Mouse (Mus musculus) liver, adult 2 months (tissue): ENCODE measurements around the gene Sec11a. TPM values are rescaled to one million over a fixed set of nuclear protein-coding genes. Genes with fewer than 3 reads are reported as not detected.
A peak's percentile ranks its signal among the peaks of the same experiment; 100 is the strongest.

ENCODE experiments used
- DNase-seq: peaks from one replicate; pipeline ENCODE4 v3.0.0-alpha.2; 2011; ENCODE audit warnings: low read depth, low spot score; ENCODE audit errors: extremely low read depth
- H3K27ac ChIP-seq: fragments of 200-500 bp; replicated peaks from 2 replicates; pipeline ENCODE4 v1.5.1; 2012; ENCODE audit warnings: low read depth, mild to moderate bottlenecking, control low read depth, inconsistent platforms, low read length; ENCODE audit not compliant: insufficient read depth
- H3K27me3 ChIP-seq: fragments of 200-500 bp; 2 replicates; pipeline ENCODE4 v1.6.1; 2012; ENCODE audit warnings: mild to moderate bottlenecking, moderate library complexity, low read length, inconsistent platforms; ENCODE audit not compliant: control insufficient read depth, insufficient read depth
- H3K36me3 ChIP-seq: fragments of 200-500 bp; 2 replicates; pipeline ENCODE4 v1.6.1; 2012; ENCODE audit warnings: low read length, inconsistent platforms; ENCODE audit not compliant: control insufficient read depth, insufficient read depth
- H3K4me1 ChIP-seq: fragments of 200-500 bp; 2 replicates; pipeline ENCODE4 v1.6.1; 2011; ENCODE audit warnings: low read length; ENCODE audit not compliant: control insufficient read depth, insufficient read depth
- H3K4me3 ChIP-seq: fragments of 200-500 bp; 2 replicates; pipeline ENCODE4 v1.5.1; 2011; ENCODE audit warnings: low read depth, mild to moderate bottlenecking, control low read depth, low read length, moderate library complexity; ENCODE audit not compliant: insufficient read depth
- H3K79me2 ChIP-seq: fragments of 200-500 bp; 2 replicates; pipeline ENCODE4 v1.6.1; 2012; ENCODE audit warnings: inconsistent platforms, mild to moderate bottlenecking, low read length, moderate library complexity; ENCODE audit not compliant: control insufficient read depth, insufficient read depth
- H3K9ac ChIP-seq: fragments of 200-500 bp; 2 replicates; pipeline ENCODE4 v1.6.1; 2012; ENCODE audit warnings: low read depth, mild to moderate bottlenecking, control low read depth, inconsistent platforms, low read length
- CTCF ChIP-seq: fragments of 200-500 bp; IDR thresholded peaks from 2 replicates; pipeline ENCODE4 v1.5.1; 2011; ENCODE audit warnings: low read depth, low read length, control low read depth
- POLR2A ChIP-seq: fragments of 200-500 bp; IDR thresholded peaks from 2 replicates; pipeline ENCODE4 v1.6.1; 2011; ENCODE audit warnings: low read length, control low read depth; ENCODE audit not compliant: insufficient read depth; ENCODE audit errors: extremely low read depth
- WGBS: fragments of 180-500 bp; shearing (Covaris S2); methylation state at CpG from one replicate; pipeline ENCODE4 v1.1.7; 2018; 5-methylcytosine and 5-hydroxymethylcytosine counted together
- polyA plus RNA-seq: library from polyadenylated mRNA; depleted of rRNA; stranded (reverse); fragments of >200 nt; gene quantifications from 2 replicates; pipeline ENCODE4 v1.2.3, GENCODE M21; 2012
- total RNA-seq: library from RNA; depleted of rRNA; stranded (reverse); fragments of >200 nt; gene quantifications from 2 replicates; pipeline ENCODE4 v1.2.3, GENCODE M21; 2014

The Sec11a gene
- total and polyA plus RNA-seq, 2 experiments = 64.6 to 103 TPM

GRCm38 (mm10) chr7:80917916-80918465 lies 29.6 kb downstream of the Sec11a start:
- Histone ChIP-seq H3K4me3 (no peak overlapping the region), H3K27ac (no peak overlapping the region), H3K27me3 (no peaks in the 10 kb centered on the region), H3K4me1 (peaks cover 5% of the 10 kb centered on the region), H3K9ac (no peak overlapping the region), H3K36me3 (peaks cover 55% of the 10 kb centered on the region), H3K79me2 (no peaks in the 10 kb centered on the region; the same call in 1 of the 2 replicates)
- 39% methylated on average over 4 of the region's 4 CpGs for WGBS
- TF ChIP-seq CTCF = no peak
- TF ChIP-seq POLR2A = no peak
- peak; percentile 28 for DNase-seq

GRCm38 (mm10) chr7:80912496-80912895 lies 35.1 kb downstream of the Sec11a start:
- Histone ChIP-seq H3K4me1 (no peaks in the 10 kb centered on the region), H3K27ac (no peak overlapping the region), H3K4me3 (no peak overlapping the region), H3K9ac (no peak overlapping the region), H3K36me3 (peaks cover 50% of the 10 kb centered on the region), H3K27me3 (no peaks in the 10 kb centered on the region), H3K79me2 (no peaks in the 10 kb centered on the region)
- 86% methylated on average over 8 of the region's 8 CpGs for WGBS
- DNase-seq = no peak
- no peak for TF ChIP-seq CTCF
- TF ChIP-seq POLR2A = no peak

DNA sequence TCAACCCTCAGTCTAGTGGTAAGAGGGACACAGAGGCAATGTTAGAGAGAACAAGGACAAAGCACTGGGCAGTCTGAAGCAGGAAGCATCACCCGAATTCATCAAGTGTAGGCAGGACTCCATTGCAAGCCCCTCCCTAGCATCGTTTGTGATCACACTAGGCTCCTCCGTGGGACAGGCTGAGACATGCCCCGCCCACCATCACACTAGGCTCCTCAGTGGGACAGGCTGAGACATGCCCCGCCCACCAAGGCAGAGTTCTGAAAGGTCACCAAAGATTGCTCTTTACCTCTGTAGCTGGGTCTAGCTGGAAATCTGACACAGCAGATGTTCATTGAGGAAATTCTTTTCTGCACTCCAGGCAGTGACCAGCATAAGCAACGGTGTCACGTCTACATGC lies 36.5 kb downstream of the Sec11a start:
- DNase-seq = no peak
- 78% methylated on average over 7 of the region's 7 CpGs for WGBS
- Histone ChIP-seq H3K4me1 (no peaks in the 10 kb centered on the region), H3K9ac (no peak overlapping the region), H3K79me2 (no peaks in the 10 kb centered on the region), H3K27ac (no peak overlapping the region), H3K4me3 (no peak overlapping the region), H3K27me3 (no peaks in the 10 kb centered on the region), H3K36me3 (peaks cover 39% of the 10 kb centered on the region)
- no peak for TF ChIP-seq POLR2A
- no peak for TF ChIP-seq CTCF

DNA sequence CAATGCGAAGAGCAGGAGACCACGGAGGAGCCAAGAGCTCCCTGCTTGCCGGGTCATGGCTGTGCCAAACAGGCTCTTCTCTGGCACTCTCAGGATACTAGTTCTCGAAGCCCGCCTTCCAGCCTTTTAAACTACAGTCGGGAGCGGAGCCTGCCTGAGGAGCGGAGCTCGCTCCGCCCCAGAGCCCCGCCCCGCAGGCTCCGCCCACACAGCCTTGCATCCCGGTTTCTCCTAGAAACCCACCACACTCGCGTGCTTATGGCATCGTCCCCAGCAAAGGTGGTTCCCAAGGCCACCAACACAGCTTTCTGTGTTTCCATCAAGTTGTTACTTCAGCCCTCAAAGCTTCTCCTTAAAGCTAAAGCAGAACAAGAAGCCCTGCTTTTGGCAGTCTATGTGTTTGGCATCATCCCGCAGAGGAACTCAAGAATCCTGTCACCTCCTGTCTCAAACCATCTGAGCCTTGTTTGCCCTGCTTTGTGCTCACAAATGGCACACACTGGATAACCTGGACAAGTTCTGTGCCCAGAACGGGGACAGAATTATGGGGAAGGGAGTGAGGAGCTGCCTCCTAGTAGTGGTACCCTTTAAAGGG lies 42.6 kb downstream of the Sec11a start, which contains the start of gene Nmb:
Gene Nmb, minus strand, starts transcription at position 156 of the 595 bp plus-strand sequence.
- Histone ChIP-seq H3K4me1 (peaks cover 7% of the 10 kb centered on the region; the same call in 1 of the 2 replicates), H3K27me3 (no peaks in the 10 kb centered on the region), H3K79me2 (no peaks in the 10 kb centered on the region), H3K27ac (no peak within 1 kb of the TSS), H3K36me3 (peaks cover 5% of the 10 kb centered on the region; the same call in 1 of the 2 replicates), H3K9ac (peak within 1 kb of the TSS; percentile 56; the same call in 1 of the 2 replicates), H3K4me3 (peak within 1 kb of the TSS; percentile 45; the same call in 1 of the 2 replicates)
- peak; percentile 32 for DNase-seq
- no peak for TF ChIP-seq CTCF
- WGBS = 4% methylated on average over 19 of the region's 19 CpGs

DNA sequence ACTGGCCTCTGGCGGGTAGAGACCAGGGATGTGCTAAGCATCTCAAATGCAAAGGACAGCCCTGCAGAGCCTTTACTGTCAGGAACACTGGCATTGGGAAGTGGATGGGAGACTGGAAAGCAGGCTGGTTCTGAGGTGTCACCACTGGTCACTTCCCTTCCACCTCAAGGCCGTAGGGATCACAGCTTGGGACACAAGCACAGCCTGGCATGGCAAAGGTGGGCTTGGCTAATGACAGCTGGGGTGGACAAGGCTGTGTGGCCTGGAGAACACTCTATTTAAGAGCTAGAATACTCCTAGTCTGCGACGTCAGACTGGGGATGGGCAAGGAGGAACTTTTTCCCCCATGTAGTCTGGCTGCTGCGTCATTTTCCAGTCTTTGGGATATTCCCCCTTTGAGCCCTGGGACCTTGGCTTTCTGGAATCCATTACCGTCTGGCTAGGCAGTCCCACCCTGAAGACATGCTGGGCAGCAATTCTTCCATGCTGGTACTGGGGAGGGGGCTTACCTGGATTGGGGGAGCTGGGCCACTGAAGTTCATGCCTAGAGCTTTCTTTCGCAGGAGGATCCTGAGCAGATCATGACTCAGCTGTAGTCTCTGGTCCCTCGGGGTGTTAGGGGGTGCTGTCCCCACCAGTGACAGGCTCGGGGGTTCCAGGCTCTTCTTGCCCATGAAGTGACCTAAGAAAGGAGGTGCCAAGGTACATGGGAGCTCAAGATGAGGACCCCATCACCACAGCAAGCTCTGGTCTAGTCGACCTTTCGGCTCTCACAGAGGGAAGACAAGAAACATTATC lies 43.8 kb downstream of the Sec11a start:
- Histone ChIP-seq H3K4me1 (peaks cover 7% of the 10 kb centered on the region; the same call in 1 of the 2 replicates), H3K36me3 (peaks cover under 1% of the 10 kb centered on the region; the same call in 1 of the 2 replicates), H3K79me2 (no peaks in the 10 kb centered on the region), H3K9ac (no peak overlapping the region), H3K27ac (no peak overlapping the region), H3K27me3 (no peaks in the 10 kb centered on the region), H3K4me3 (no peak overlapping the region)
- 92% methylated on average over 11 of the region's 11 CpGs for WGBS
- no peak for DNase-seq
- TF ChIP-seq POLR2A = no peak
- no peak for TF ChIP-seq CTCF
